Mouse (Mus musculus): ENCODE data around the gene Ssxb5.
"Not testable (repeated sequence)": the region's sequence is repeated elsewhere in the genome, so short reads cannot be mapped to it uniquely, and the experiment has no call there.

Gene Ssxb5

DNA sequence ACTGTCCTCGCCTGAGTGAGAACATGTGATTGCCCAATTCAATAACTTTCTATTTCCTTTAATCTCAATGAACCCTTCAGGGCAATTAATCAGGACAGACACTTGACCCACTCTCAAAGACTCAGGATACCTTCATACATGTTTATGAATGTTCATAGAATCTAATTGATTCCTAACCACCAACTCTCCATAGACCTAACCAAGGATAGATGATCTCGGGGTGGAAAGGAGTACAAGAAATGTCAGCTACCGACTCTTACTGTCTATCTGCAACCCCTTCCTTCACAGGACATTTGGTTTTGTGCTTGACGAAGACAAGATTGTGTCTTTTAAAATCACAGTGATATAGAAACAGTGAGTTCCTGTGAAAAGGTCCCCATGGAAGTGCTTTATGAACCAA lies at the start of gene Ssxb5:
Gene Ssxb5, plus strand, starts transcription at position 301 of the 400 bp plus-strand sequence.
- DNase-seq (ENCODE audit: low spot score) = not testable (repeated sequence)

DNA sequence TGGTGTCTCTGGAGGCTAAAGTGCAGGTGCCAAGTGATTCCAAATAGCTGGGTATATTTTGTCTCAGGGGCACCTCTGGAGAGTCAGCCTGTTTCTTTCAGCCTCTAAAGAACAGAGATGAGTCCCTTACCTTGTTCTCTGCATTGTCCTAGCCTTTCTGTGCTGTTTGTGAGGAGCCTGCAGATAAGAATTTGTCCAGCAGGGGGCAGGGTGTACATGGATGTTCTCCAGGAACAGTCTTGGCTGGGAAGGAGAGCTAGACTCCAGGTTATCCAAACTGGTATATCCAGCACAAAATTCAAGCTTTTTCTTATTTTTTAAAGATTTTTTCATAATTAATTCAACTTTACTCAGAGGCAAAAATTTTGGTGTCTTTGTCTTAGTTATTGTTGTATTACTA lies 28.6 kb downstream of the Ssxb5 start:
- DNase-seq (ENCODE audit: low spot score) = peak; percentile 77

DNA sequence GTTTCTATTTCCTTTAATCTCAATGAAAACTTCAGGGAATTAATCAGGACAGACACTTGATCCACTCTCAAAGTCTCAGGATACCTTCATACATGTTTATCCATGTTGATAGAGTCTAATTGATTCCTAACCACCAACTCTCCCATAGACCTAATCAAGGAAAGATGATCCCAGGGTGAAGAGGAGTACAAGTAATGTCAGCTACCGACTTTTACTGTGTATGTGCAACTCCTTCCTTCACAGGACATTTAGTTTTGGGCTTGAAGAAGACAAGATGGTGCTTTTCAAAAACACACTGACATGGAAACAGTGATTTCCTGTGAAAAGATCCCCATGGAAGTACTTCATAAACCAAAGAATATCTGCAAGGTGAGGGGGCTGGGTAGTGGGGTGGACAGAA lies 40.2 kb downstream of the Ssxb5 start, which contains the start of gene Gm6592:
Gene Gm6592, plus strand, starts transcription at position 301 of the 400 bp plus-strand sequence.
- no peak for DNase-seq (ENCODE audit: low spot score)

DNA sequence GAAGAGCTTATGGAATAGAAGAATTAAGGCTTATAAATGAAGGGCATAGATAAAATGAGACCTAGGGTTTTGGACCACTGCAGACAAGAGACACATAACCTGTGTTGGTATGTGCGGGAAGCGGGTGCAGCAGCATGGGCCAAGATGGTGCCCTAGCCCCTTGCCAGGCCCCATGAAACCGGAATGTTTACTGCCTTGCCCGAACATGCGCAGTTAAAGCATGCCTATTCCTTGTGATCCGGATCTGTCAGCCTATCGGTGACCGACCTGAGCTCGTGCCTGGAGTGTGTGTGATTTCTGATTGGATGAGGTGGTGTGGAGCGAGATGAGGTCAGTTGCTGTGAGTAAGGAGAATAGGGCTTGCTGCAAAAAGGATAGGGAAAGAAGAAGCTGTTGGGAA lies 49.0 kb downstream of the Ssxb5 start:
- DNase-seq (ENCODE audit: low spot score) = no peak
